Mouse (Mus musculus) C2C12 (cell line): ENCODE data around the gene Gigyf1.

ENCODE experiments used
- CTCF ChIP-seq: IDR thresholded peaks from one replicate; pipeline ENCODE4 v1.5.1; 2011; ENCODE audit not compliant: control insufficient read depth, insufficient read depth, insufficient read length
- MYOD1 ChIP-seq: IDR thresholded peaks from one replicate; pipeline ENCODE4 v1.6.1; 2011; ENCODE audit warnings: low read depth; ENCODE audit not compliant: control insufficient read depth, insufficient read length
- MYOG ChIP-seq: IDR thresholded peaks from one replicate; pipeline ENCODE4 v1.6.1; 2011; ENCODE audit not compliant: control insufficient read depth, insufficient read length; ENCODE audit errors: extremely low read depth
- USF1 ChIP-seq: IDR thresholded peaks from one replicate; pipeline ENCODE4 v1.6.1; 2011; ENCODE audit warnings: low read depth, mild to moderate bottlenecking, control low read depth, moderate library complexity

- TF ChIP-seq CTCF (peak; percentile 39), MYOG (no peak), MYOD1 (no peak), USF1 (no peak)
These were observed at the start of gene Gigyf1 for GRCm38 (mm10) chr5:137518436-137518835.
